ENCODE assay signal across 21 mouse cellular contexts in genomic region chr3:84071641-84072040, GRCm38 (mm10). TPM values are rescaled to one million over a fixed set of nuclear protein-coding genes. Genes with fewer than 3 reads are reported as not detected.
DNase-seq lines count a peak whose midpoint lies in the region; TF ChIP-seq lines count a peak whose summit lies in the region.
"Had no signal": no experiment of that assay in that cellular context is flagged by ENCODE, and none has a peak within 500 bp of the region (broad histone marks: within the 10 kb centered on the region; RNA-seq: fewer than 3 reads in every experiment).

No protein-coding gene starts in this region.

- peaks cover 9% of the 10 kb centered on the region; the same call in 1 of the 2 replicates for H3K4me1 ChIP-seq in bone marrow, adult 2 months (ENCODE audit: control insufficient read depth, insufficient read depth, low read length)
- H3K4me1 ChIP-seq: hindbrain, embryonic 15.5 days; limb, embryonic 15.5 days; midbrain, embryonic 13.5 days; neural tube, embryonic 13.5 days had no signal

- H3K36me3 ChIP-seq in splenic B cell, adult 2 months (ENCODE audit: control insufficient read depth, insufficient read depth, low read length, poor library complexity, severe bottlenecking) = no peaks in the 10 kb centered on the region
- H3K36me3 ChIP-seq: embryonic facial prominence, embryonic 13.5 days; hindbrain, embryonic 15.5 days; limb, embryonic 15.5 days; midbrain, embryonic 13.5 days; neural tube, embryonic 13.5 days had no signal

- no peaks in the 10 kb centered on the region for H3K27me3 ChIP-seq in splenic B cell, adult 2 months (ENCODE audit: control insufficient read depth, insufficient read depth, low read length, poor library complexity, severe bottlenecking)
- H3K27me3 ChIP-seq: embryonic facial prominence, embryonic 13.5 days; hindbrain, embryonic 15.5 days; limb, embryonic 15.5 days; midbrain, embryonic 13.5 days; neural tube, embryonic 13.5 days; Patski had no signal

- 5% methylated on average over 2 of the region's 2 CpGs for WGBS in bone marrow, adult 2 months

- H3K4me3 ChIP-seq in bone marrow, adult 2 months (replicated peaks; ENCODE audit: control insufficient read depth, low read depth, low read length) = no peak overlapping the region
- H3K4me3 ChIP-seq: embryonic facial prominence, embryonic 13.5 days; heart, adult 2 months; hindbrain, embryonic 15.5 days; limb, embryonic 15.5 days; midbrain, embryonic 13.5 days; neural tube, embryonic 13.5 days had no signal

- TF ChIP-seq POLR2A in bone marrow, adult 2 months (IDR thresholded peaks at IDR 0.05; ENCODE audit: borderline replicate concordance, control insufficient read depth, low read depth, low read length) = no peak

- peak; percentile 22 for DNase-seq in embryo, embryonic 10.5 days (ENCODE audit: low spot score)
- DNase-seq in embryo, embryonic 9.5 days (ENCODE audit: extremely low spot score) = no peak
- DNase-seq in spleen, postnatal 36 days (ENCODE audit: low spot score in 2 of 2) = peak; percentile 45 to 47
- no peak for DNase-seq in spleen, adult 18-20 months
- peak; percentile 85 for DNase-seq in splenic B cell, adult 2 months (ENCODE audit: low read depth, low spot score)
- DNase-seq in frontal cortex, adult 2 months (ENCODE audit: extremely low spot score in 1 of 2, low spot score in 1 of 2) = no peak
- no peak for DNase-seq in layer of hippocampus, adult 8-10 months (ENCODE audit: low spot score in 2 of 2)
- DNase-seq: adrenal gland, adult 2 months; cerebellum, adult 9-11 months; heart, adult 2 months; heart, postnatal 10 days; kidney, adult 9 months; lung, postnatal 14 days; thymus, adult 2 months had no signal

- no peak overlapping the region for H3K27ac ChIP-seq in bone marrow, adult 2 months (ENCODE audit: control insufficient read depth, insufficient read depth, low read depth, low read length, poor library complexity)
- H3K27ac ChIP-seq: embryonic facial prominence, embryonic 13.5 days; heart, adult 2 months; hindbrain, embryonic 15.5 days; limb, embryonic 15.5 days; midbrain, embryonic 13.5 days; neural tube, embryonic 13.5 days had no signal

- peak; percentile 54; the same call in 1 of the 2 replicates for TF ChIP-seq CTCF in bone marrow, adult 2 months (IDR thresholded peaks at IDR 0.05; ENCODE audit: control insufficient read depth, insufficient read depth, low read length)

RNA-seq across cellular contexts. Expression of gene Tmem131l, which starts 31.7 kb away (rescaled TPM):
- 332 and 484 TPM in 2 replicates for polyA plus RNA-seq in bone marrow, adult 2 months (2011; ENCODE audit: insufficient read depth, insufficient read length, low replicate concordance, missing spikeins)
- polyA plus RNA-seq in frontal cortex, adult 2 months (2012; rRNA removed) = 25.2 and 25.6 TPM in 2 replicates
- total RNA-seq in layer of hippocampus, adult 8-10 months (2022) = 10 to 100 TPM; 22.9 to 42.8 (median 31.5) TPM

Comparison
In these comparisons a context has a peak if more than half of its experiments do, and no peak if none do; other contexts are left out.
1. DNase-seq: peak in embryo, embryonic 10.5 days (single experiment), spleen, postnatal 36 days (2 of 2) and splenic B cell, adult 2 months (single experiment); none in embryo, embryonic 9.5 days (single experiment), spleen, adult 18-20 months (0 of 2), frontal cortex, adult 2 months (0 of 2) and layer of hippocampus, adult 8-10 months (0 of 2).
2. RNA of gene Tmem131l, which starts 31.7 kb away (polyA plus RNA-seq): 332 to 484 TPM in bone marrow, adult 2 months; 25.2 to 25.6 TPM in frontal cortex, adult 2 months; every median in the first group is over 10 times any median in the second.